Mouse (Mus musculus): ENCODE results near the gene Zfp609.

DNA sequence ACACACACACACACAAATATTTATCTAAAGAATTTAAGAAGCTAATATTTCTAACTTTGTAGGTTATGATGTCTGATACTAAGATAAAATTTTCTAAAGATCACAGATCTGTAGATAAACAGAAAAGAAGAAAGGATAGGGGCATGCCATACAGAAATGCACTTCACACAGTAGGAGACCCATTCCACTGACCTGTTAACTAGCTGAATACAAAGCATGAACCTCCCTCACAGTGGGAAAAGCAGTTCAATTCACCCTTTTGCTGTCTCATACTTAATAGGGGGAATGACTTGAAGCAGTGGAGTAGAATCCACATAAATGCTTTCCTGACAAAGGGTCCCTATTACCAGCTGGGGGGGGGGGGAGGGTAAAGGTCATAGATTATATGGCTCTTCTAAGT is 6.3 kb upstream of the Zfp609 start:
- TF ChIP-seq CTCF (IDR thresholded peaks at IDR 0.05): no peak
- TF ChIP-seq EP300 (IDR thresholded peaks at IDR 0.05; ENCODE audit: insufficient read depth, low read depth, low read length): no peak

All from heart, adult 2 months (tissue).